Mouse (Mus musculus) R1 (cell line): ENCODE measurements around the gene Zmym1.
"Not testable (repeated sequence)": the region's sequence is repeated elsewhere in the genome, so short reads cannot be mapped to it uniquely, and the experiment has no call there.

Experiments
- DNase-seq: peaks from one replicate; pipeline ENCODE4 v3.0.0-alpha.2; 2018; ENCODE audit warnings: low read depth, low spot score

Gene Zmym1

DNA sequence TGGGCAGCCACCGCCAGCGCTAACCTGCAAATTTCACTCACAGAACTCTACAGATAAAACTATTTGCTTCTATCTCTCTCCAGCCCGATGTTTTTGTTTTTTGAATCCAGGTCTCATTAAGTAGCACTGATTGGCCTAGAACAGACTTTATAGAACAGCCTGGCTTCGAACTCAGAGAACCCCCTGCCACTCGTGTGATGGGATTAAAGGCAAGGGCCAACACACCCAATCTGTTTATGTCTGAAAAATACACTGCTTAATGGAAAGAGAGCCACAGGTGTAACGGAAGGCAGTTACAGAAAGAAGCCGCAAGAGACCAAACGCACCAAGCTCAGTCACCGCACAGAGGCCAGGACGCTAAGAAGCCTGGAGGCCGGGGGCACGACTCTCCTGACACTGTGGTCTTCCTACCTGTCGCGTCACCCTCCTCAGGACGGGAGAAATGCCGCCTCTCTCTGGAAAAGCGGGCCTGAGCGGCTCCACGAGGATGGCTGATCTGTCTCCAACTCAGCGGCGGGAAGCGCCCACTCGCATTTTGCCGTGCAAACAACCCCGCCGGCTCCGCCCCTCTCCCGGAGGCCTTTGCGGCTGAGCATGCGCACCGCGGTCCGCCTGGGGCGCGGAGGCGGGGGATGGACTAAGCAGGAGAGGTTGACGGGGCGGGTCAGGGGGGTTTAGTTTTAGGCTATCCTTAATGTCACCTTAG, at the start of gene Zmym1:
Gene Zmym1, minus strand, starts transcription at position 568 of the 706 bp plus-strand sequence.
- peak; percentile 92 for DNase-seq

DNA sequence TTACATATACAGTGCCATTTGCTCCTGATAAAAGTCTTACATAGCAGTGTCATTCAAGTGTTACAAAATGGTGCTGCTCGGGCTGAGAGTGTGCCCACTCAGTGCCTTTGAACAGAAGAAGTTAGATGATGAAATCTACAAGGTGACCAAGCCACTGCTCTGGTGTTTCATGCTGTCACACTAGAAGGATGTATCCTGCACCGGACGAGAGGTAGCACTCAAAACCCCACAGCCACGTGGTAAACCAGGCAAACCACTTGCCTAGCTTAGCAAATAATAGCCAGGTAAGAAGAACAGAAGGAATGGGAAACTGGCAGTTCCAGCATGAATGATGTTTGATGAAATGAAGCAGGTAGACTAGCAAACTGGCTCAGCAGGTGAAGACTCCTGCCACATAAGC, 49.6 kb upstream of the Zmym1 start:
- no peak for DNase-seq

DNA sequence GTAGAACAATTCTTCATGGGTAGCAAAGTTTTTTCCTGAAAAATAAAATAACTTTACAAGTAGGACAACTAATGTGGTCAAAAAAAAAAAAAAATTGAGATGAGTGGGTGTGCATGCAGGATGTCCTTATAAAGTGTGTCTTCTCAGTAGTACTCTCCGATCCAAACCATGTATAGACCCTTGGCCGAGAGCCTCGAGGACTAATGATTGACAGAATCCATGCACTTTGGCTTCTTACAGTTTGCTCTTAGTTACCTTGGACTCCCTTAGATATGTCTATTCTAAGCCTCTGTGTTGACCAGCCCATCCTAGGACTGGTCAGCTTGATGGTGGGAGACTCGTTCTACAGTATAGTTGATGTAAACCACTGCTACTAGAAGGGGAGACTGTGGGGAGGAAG, 46.6 kb upstream of the Zmym1 start:
- DNase-seq = no peak

DNA sequence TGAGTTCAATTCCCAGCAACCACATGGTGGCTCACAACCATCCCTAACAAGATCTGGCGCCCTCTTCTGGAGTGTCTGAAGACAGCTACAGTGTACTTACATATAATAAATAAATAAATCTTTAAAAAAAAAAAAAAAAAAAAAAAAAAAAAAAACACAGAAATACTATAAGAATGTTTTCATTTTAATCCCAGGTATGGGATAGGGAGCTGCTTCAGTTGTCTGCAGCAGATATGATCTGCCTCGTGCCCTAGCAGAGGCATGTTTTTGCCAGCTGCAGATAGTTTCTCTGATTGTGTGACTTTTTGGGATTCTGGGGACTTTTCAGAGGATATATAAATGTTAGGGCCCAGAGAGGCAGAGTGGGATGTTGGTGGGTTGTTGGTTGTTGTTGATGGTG, 38.6 kb upstream of the Zmym1 start:
- DNase-seq = not testable (repeated sequence)

DNA sequence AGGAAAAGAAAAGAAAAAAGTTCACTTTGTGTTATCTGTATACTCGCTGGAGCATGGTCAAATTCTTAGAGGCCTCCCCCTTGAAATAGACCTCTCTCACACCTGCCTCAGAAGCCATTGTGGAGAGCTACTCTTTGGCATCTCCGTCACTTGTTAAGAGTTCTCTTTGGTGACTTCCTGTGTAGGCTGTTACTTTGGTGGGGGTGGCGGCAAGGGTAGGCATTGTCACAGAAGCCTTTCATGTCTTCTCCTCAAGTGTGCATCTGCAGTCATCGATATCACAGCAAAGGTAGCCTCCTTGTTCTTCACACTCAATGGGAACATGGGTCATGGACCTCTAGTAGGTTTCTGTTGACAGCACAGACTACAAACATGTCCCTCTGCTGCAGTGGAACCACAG, 34.1 kb upstream of the Zmym1 start:
- DNase-seq = no peak

DNA sequence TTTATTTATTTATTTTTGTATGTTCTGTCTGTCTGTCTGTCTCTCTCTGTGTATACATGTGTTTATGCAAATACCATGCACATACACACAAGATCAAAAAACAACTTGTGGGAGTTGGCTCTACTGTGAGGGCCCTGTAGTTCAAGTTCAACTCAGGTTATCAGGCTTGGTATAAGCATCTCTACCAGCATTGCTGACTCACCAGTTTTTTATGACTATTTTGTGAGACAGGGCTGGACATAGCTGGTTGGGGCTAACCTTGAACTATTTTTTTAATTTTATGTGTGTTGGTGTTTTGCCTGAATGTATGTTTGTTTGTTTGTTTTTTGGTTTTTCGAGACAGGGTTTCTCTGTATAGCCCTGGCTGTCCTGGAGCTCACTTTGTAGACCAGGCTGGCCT, 30.2 kb upstream of the Zmym1 start:
- no peak for DNase-seq

DNA sequence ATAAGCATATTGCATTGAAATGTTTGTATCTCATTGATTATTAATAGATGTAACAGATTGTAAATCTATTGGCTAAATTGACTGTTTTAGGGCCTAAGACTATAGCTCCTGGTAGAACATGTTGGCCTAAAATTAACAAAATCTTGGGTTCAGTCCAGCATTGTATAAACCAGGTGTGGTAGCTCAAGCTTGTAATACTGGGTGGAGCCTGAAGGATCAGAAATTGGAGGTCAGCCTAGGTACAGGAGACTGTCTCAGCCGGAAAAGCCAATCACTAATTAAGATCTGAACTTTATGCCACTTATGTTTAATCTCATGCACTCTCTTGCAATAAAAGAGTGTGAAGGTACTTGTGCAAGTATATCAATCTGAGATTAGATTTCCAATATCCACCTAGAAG, 24.8 kb upstream of the Zmym1 start:
- no peak for DNase-seq

DNA sequence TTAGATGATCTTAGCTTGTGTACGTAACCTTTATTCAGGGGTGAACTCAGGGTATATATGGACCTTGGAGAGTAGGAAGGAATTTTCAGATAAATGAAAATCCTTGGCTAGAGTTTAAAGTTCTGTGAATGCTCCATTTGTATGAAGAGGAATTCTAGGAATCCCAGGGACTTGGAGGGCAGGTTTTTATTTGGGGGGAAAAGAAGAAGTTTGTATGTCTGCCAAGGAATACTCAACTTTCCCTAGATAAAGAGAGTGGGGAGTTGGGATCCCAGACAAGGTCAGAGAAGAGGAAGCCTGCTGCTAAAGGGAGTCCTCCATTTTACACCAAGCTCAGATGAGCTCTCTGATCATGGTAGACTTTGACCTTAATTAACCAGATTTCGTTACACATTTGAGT, 22.2 kb upstream of the Zmym1 start:
- DNase-seq = no peak

DNA sequence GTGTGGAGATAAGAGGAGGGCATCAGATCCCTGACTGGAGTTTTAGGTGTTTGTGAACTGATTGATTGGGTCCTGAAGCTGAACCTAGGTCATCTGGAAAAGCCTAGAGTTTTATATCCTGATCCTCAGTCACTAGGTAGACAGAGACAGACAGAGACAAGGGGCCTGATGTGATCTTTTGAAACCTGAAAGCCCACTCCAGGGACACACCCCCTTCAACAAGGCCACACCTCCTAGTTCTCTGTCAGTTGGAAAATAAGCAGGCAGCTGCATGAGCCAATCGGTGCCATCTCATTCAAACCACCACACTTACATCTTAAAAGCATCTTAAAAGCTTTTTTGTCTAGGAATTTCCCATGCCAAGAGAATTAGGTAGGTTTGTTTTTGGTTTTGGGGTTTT, 19.9 kb upstream of the Zmym1 start:
- DNase-seq = peak; percentile 57

DNA sequence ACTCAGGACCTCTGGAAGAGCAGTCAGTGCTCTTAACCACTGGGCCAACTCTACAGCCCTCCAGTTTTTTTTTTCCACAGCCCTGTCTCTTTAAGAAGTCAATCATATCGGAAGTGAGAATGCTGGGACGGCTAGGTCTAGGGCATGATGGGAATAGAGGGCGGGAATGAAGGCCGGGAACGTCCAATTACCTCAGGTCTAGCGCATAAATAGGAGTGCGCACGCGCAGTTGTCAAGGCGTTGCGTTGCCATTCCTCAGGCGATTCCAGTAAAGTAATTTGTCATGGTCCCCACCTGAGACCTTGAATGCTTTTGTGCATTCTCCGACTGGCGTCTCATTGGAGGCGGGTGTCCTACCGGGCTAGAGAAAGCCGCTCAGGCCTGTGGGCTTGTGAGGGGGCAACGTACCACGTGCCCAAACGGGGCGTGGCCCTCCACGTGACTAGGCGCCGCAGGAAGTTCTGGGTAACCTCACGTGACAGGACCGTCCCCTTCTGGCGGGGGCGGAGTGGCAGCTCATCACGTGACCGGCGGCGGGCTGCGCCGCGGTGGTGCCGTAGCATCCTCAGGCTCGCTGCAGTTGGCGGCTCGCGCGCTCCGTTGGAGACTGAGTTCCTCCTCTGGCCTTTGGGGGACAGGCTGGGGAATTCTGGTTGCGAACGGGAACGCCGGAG, 16.1 kb upstream of the Zmym1 start, which contains the start of gene Zmym6:
Gene Zmym6, plus strand, starts transcription at position 509 of the 674 bp plus-strand sequence.
- DNase-seq = peak; percentile 99

DNA sequence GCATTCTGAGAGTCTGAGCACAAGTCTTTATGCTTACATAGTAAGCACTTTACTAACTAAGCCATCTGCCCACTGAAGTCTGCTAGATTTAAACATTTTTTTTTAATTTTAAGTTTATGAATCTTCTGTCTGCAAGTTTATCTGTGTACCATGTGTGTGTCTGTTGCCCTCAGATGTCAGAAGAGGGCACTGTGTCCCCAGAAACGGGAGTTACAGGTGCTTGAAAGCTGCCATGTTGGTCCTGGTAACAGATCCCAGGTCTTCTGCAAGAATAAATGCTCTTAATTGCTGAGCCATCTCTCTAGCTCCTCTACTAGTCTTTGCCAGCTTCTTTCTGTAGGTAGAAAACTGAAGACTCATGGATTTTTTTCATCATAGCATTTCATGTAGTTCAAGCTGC, 14.0 kb upstream of the Zmym1 start:
- DNase-seq = peak; percentile 65

DNA sequence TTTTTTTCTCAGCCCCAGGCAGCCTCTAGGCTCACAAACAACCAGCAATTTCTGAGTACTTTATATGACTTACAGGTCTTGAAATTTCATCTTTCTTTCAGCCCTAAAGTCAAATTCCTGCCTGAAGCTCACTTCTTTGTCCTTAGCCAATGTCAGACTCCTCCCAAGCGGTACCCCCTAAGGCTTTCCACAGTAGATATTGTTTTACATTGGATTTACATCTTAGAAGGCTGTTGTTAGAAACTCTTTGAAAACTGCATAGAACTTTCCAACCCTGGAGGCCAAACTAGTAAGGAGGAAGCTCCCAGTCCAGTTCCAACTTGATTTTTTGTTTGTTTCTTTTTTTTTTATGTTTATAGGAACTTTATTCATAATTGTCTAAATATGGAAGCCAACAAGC, 3.1 kb upstream of the Zmym1 start:
- peak; percentile 89 for DNase-seq

DNA sequence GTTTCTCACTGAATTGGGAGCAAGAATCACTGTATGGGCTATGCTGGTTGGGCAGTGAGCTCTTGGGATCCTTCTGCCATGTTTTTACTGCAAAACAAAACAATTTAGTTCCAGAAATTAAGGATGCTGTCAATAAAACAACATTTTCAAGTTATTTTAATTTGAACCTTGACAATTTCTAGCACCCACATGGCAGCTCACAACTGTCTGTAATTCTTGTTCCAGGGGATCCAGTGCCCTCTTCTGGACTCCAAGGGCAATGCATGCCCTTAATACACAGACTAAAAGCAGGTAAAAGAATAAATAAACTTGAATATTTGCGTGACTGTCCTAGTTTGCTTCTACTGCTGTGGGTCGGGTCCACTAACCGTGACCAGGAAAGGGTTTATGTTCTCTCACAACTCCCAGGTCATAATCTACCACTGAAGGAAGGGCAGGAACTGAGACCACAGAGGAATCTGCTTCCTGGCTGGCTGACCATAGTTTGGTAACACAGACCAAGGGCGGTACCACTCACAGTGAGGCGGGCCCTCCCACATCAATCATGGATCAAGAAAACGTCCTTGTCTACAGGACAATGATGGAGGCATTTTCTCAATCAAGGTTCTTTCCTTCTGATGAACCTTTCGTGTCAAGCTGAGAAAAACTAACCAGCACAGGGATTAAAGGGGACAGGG, 6.3 kb downstream of the Zmym1 start:
- DNase-seq = peak; percentile 57

DNA sequence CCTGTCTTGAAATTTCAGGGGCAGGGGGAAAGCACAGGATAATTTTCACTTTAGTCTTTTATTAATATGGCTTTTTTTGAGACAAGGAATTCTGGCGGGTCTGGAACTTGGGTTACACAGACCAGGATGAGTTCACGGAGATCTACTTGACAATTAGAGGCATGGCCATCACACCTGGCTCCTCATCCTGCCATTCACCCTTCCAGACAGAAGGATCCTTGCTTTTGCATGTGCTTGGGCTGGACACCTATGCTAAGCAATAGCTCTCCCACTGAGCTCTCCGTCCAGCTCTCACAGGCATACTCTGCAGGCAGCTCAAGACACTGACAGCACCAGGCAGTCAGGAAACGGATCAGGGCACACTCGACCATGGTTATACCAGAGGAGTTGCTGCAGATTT, 7.9 kb downstream of the Zmym1 start:
- no peak for DNase-seq

DNA sequence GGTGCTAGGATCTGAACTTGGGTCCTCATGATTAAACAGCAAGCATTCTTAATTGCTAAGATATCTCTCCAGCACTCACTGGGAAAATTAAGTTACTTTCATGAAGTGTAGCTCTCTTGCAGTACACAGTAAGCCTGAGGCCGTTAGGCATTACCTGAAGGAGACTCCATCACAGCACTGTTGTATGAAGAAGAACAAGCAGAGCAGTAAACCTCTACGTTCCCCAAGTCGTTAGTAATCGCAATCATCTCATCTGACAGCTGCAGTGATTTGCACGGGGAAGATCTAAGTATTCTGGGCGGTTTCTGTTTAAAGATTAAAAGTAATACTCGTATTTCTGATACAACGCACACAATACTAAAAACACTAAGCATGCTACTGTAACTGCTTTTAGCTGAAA, 9.8 kb downstream of the Zmym1 start:
- DNase-seq = no peak

DNA sequence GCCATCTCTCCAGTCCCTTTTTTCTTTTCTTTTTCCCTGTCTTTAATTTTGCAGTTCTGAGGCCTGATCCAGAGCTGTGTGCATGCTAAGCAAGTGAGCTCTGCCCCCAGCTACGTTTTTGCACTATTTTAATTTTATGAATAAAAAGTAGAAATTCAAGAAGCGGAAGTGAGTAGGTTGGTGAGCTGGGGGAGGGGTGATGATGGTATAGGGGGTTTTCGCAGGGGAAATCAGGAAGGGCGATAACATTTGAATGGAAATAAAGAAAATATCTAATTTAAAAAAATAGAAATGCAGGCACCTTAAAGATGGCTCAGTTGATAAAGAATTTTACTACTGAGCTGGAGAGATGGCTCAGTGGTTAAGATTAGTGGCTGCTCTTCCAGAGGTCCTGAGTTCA, 17.4 kb downstream of the Zmym1 start:
- DNase-seq = no peak

DNA sequence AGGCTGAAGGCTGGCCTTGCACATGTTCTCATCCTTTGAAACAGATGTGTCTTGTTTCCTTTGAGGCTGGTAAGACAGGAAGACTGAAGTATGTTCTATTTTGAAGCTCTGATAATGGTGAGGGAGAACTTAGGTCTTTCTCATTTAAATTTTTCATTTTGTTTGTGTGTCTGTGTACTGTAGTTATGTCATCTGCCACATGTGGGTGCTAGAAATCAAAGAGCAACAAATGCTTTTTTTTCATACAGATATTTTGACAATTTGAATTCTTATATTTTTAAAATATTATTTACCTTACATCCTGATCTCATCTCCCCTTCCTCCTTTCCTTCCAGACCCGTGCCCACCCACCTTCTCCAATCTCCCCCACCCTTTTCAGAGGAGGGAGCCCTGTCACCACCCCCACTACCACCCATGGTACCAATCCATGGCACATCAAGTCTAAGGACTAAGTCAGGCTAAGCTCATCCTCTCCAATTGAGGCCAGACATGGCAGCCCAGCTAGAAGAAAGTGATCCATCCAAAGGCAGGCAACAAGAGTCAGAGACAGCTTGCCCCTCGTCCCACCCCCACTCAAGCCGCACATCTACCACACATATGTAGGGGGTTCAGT, 21.0 kb downstream of the Zmym1 start:
- DNase-seq = no peak

DNA sequence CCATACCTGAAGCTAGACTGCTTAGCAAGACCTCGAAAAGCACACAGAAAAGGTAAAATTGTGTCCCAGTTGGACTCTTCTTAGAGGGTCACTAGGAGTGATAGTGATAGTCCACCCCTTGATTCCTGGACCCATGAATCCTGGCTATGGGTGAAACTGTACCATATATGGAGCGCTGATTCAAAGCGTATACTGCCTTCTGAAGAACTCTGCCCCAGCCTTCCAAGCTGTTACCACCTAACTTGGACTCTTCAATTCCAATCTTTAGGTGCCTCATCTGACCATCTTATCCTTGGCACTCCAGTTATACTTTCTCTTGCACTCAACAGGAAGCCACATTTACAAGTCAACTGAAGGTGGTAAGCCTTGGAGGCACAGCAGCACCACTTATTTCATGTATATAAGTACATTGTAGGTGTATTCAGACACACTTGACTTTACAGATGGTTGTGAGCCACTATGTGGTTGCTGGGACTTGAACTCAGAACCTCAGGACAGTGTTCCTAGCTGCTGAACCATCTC, 22.1 kb downstream of the Zmym1 start:
- DNase-seq = no peak

DNA sequence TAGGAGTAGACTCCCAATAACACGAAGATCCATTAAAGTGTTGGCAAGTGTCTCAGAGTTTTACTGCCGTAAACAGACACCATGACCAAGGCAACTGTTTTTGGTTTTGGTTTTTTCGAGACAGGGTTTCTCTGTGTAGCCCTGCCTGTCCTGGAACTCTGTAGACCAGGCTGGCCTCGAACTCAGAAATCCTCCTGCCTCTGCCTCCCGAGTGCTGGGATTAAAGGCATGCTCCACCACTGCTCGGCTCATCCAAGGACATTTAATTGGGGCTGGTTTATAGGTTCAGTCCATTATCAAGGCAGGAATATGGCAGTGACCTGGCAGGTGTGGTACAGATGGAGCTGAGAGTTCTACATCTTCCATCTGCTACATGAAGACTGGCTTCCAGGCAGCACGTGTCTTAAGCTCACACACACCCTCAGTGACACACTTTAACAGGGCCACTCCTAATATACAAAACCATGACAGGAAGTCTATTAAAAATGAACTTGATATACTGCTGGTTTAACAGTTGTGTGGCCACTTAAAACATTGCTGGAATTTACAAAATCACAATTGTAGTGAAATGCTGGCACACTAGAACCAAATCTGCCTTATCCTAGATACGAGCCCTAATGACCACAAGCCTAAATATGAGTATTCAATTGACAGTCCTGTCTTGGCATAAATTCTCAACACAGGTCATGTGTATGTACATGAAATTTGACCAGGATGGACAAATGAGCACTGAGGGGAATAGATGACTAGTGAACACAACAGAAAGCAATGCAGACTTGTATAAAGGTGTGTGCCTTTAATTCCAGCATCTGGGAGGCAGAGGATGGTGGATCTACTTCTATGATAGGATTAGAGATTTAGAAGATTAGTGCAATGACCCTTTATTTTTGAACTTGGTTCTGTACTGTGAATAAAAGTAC, 22.8 kb downstream of the Zmym1 start:
- DNase-seq = peak; percentile 39

DNA sequence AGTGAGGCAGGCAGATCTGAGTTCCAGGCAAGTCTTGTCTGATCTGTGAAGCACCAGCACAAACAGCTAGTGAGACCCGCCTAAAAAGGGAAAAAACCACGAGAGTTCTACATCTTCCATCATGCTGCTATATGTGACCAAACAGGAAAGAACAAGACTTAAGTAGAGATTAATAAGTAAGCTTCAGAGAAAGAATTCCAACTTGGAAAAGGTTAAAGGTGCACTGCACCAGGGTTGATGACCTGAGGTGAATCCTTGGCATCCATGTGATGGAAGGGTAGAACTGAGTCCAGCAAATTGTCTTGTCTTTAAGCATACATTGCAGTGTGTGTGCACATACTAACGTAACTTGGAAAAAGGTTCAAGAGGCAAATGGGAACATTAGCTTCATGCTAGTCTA, 23.8 kb downstream of the Zmym1 start:
- no peak for DNase-seq
